Mouse (Mus musculus): ENCODE results near the gene Wap.

DNA sequence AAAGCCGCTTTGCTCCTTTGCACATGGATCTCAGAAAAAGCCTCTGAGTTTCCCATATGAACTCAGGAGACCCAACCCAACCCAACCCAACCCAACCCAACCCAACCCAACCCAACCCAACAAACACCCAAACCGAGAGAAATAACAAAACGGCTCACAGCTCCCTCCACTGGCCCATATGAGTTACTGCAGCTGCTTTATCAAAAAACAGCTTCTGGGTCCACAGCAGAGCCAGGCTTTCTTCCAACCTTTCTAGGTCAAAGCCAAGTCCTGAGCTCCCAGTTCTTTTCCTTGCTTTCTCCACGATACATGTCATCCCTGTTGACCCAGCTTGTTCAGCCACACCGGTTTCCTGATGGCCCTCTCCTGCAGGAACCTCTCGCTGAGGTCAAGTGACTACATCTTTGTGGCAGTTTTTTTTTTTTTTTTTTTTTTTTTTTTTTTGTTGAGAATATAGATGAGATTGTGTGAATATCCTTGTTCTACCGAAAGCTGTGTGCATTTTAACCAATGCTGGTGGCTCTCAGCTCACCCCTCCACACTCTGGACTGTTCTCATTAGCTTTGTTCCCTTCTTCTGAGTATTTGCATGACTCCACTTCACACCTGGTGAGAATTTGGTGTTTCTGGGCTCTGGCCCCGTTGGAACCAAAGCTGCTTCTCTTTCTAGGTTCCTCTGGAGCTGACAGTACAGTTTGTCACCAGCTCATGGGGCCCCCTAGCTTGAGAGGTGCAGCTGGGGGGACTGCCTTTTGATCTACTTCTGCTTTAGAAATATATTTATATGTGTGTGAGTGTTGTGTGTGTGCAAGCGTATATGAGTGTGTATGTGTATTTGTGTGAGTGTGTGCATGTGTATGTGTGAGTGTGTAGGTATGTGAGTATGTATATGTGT, 9.6 kb upstream of the Wap start:
- TF ChIP-seq CTCF (IDR thresholded peaks at IDR 0.05; ENCODE audit: low read depth) (peak; percentile 51), EP300 (optimal IDR thresholded peaks at IDR 0.05) (no peak)

Data from stomach, postnatal 0 days (tissue).